ENCODE assay signal across 24 mouse cellular contexts in the genomic region with DNA sequence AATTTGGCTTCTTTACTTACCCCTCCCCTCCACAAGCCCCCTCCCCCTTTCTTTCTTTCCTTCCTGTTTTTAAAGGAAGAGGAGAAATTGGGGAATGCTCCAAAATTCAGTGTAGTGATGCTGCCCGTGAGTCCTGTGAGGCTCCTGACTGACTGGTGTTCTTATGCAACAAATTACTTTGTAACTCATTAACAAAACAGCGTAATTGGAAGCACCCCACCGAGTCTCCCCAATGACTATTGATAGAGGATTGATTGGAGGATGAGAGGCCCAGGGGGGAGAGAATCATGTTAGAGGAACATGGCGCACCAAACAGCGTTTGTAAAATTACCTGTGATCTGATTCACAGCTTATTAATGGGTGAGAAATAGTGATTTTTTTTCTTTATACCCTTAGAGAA. TPM values are rescaled to one million over a fixed set of nuclear protein-coding genes. Genes with fewer than 3 reads are reported as not detected.
DNase-seq lines count a peak whose midpoint lies in the region; ATAC-seq and TF ChIP-seq lines count a peak whose summit lies in the region.
"Had no signal": no experiment of that assay in that cellular context is flagged by ENCODE, and none has a peak within 500 bp of the region (broad histone marks: within the 10 kb centered on the region; RNA-seq: fewer than 3 reads in every experiment).

No protein-coding gene starts in this region.

- H3K27ac ChIP-seq in midbrain, embryonic 11.5 days (ENCODE audit: low read depth, low read length) = no peak overlapping the region
- no peak overlapping the region for H3K27ac ChIP-seq in midbrain, embryonic 16.5 days (ENCODE audit: low read length)
- peak overlapping the region; percentile 6; the same call in 1 of the 2 replicates for H3K27ac ChIP-seq in ES-Bruce4 (ENCODE audit: insufficient read depth, low read length)

- H3K27me3 ChIP-seq in midbrain, embryonic 11.5 days (ENCODE audit: control insufficient read depth, insufficient read depth, low read length) = no peaks in the 10 kb centered on the region
- H3K27me3 ChIP-seq in midbrain, embryonic 16.5 days (ENCODE audit: control insufficient read depth, insufficient read depth, low read depth, low read length) = no peaks in the 10 kb centered on the region
- no peaks in the 10 kb centered on the region for H3K27me3 ChIP-seq in ES-Bruce4 (ENCODE audit: control insufficient read depth, insufficient read depth, low read length, poor library complexity, severe bottlenecking)
- H3K27me3 ChIP-seq: CH12.LX, Patski had no signal

- TF ChIP-seq EP300 in ES-Bruce4 (IDR thresholded peaks at IDR 0.05; ENCODE audit: insufficient read depth, low read depth, low read length) = no peak

- H3K4me3 ChIP-seq in midbrain, embryonic 11.5 days (ENCODE audit: low read depth, low read length) = no peak overlapping the region
- no peak overlapping the region for H3K4me3 ChIP-seq in midbrain, embryonic 16.5 days (ENCODE audit: low read depth, low read length)
- H3K4me3 ChIP-seq in ES-Bruce4 (ENCODE audit: low read depth, low read length) = no peak overlapping the region

- no peak for ATAC-seq in midbrain, embryonic 11.5 days (ENCODE audit: low FRiP score)
- ATAC-seq in midbrain, embryonic 16.5 days = no peak
- ATAC-seq: activated CD4-positive, CD25-positive, alpha-beta regulatory T cell, adult 4 months; CD4-positive, CD25-positive, alpha-beta regulatory T cell, adult 4 months; Patski had no signal

- no peak for TF ChIP-seq POLR2A in ES-Bruce4 (IDR thresholded peaks at IDR 0.05; ENCODE audit: insufficient read depth, low read length)

- H3K4me1 ChIP-seq in midbrain, embryonic 11.5 days (ENCODE audit: control insufficient read depth, insufficient read depth, low read length) = no peaks in the 10 kb centered on the region
- no peaks in the 10 kb centered on the region for H3K4me1 ChIP-seq in midbrain, embryonic 16.5 days (ENCODE audit: control insufficient read depth, insufficient read depth, low read length)
- no peaks in the 10 kb centered on the region for H3K4me1 ChIP-seq in ES-Bruce4 (ENCODE audit: control insufficient read depth, insufficient read depth, low read length)

- intact Hi-C loops in heart, postnatal 14 days (cut with DNase I) = no loop called here

- H3K9me3 ChIP-seq in midbrain, embryonic 11.5 days (ENCODE audit: control insufficient read depth, low read length) = no peaks in the 10 kb centered on the region
- H3K9me3 ChIP-seq in midbrain, embryonic 16.5 days (replicated peaks; ENCODE audit: control insufficient read depth, low read length, poor library complexity, severe bottlenecking) = no peaks in the 10 kb centered on the region
- H3K9me3 ChIP-seq in ES-Bruce4 (replicated peaks; ENCODE audit: control insufficient read depth, insufficient read depth, low read length, poor library complexity, severe bottlenecking) = no peaks in the 10 kb centered on the region; the same call in 1 of the 2 replicates
- H3K9me3 ChIP-seq: G1E had no signal

- no peak overlapping the region for H3K4me2 ChIP-seq in midbrain, embryonic 11.5 days
- H3K4me2 ChIP-seq in midbrain, embryonic 16.5 days (ENCODE audit: low read length) = no peak overlapping the region

- 74% methylated on average over 5 of the region's 5 CpGs for WGBS in midbrain, embryonic 11.5 days
- WGBS in midbrain, embryonic 16.5 days = 77% methylated on average over 5 of the region's 5 CpGs

- H3K36me3 ChIP-seq in midbrain, embryonic 11.5 days (ENCODE audit: control insufficient read depth, insufficient read depth, low read length) = no peaks in the 10 kb centered on the region
- no peaks in the 10 kb centered on the region for H3K36me3 ChIP-seq in midbrain, embryonic 16.5 days (ENCODE audit: control insufficient read depth, insufficient read depth, low read length)
- H3K36me3 ChIP-seq in ES-Bruce4 (ENCODE audit: control insufficient read depth, insufficient read depth, low read length, poor library complexity, severe bottlenecking) = peaks cover 27% of the 10 kb centered on the region
- H3K36me3 ChIP-seq: G1E had no signal

- DNase-seq in heart, adult 11 months = peak; percentile 70
- DNase-seq in heart, postnatal 14 days = no peak
- DNase-seq in midbrain, embryonic 11.5 days (ENCODE audit: low spot score, missing footprints) = peak; percentile 59
- DNase-seq in R1 (ENCODE audit: low read depth, low spot score) = peak; percentile 69
- DNase-seq in thymus, postnatal 36 days = no peak
- no peak for DNase-seq in yolk sac, embryonic 10.5 days (ENCODE audit: low spot score)
- DNase-seq: adrenal gland, adult 2 months; adrenal gland, adult 8-10 months; adrenal gland, postnatal 10 days; adrenal gland, postnatal 14 days; adrenal gland, postnatal 25 days; adrenal gland, postnatal 36 days; B cell, adult 2 months; cerebellum, adult 11 months; cerebellum, adult 11-12 months; cerebellum, adult 18-20 months; cerebellum, adult 2 months had no signal

- H3K9ac ChIP-seq in midbrain, embryonic 11.5 days (ENCODE audit: low read length) = no peak overlapping the region
- H3K9ac ChIP-seq in midbrain, embryonic 16.5 days (ENCODE audit: low read depth, low read length) = no peak overlapping the region
- no peak overlapping the region for H3K9ac ChIP-seq in ES-Bruce4 (ENCODE audit: low read depth, poor library complexity, severe bottlenecking)

- TF ChIP-seq CTCF in ES-Bruce4 (IDR thresholded peaks at IDR 0.05; ENCODE audit: low read depth, low read length) = no peak

RNA-seq across cellular contexts. Expression of a gene that starts 17.9 kb away (rescaled TPM):
- total RNA-seq in heart, postnatal 14 days (2021) = 100 to 1,000 TPM in 1 of 2 experiments, 10 to 100 TPM in 1; 98.2 to 107 TPM
- polyA plus RNA-seq in midbrain, embryonic 11.5 days (2014; fragmentation: Nextera tagmentation; extraction: Ambion mirVana) = 31.4 and 33.9 TPM in 2 replicates
- polyA plus RNA-seq in midbrain, embryonic 16.5 days (2015; fragmentation: Nextera tagmentation; extraction: Ambion mirVana) = 23.9 and 27.7 TPM in 2 replicates
- polyA plus RNA-seq in ES-Bruce4 (2011; ENCODE audit: insufficient read depth, insufficient read length, low read depth, missing spikeins) = 144 and 162 TPM in 2 replicates

Comparison
In these comparisons a context has a peak if more than half of its experiments do, and no peak if none do; other contexts are left out.
1. DNase-seq: peak in heart, adult 11 months (single experiment), midbrain, embryonic 11.5 days (single experiment) and R1 (single experiment); none in heart, postnatal 14 days (0 of 2), thymus, postnatal 36 days (0 of 2) and yolk sac, embryonic 10.5 days (single experiment).